Mouse (Mus musculus): ENCODE data around the gene Mthfd1l.

DNA sequence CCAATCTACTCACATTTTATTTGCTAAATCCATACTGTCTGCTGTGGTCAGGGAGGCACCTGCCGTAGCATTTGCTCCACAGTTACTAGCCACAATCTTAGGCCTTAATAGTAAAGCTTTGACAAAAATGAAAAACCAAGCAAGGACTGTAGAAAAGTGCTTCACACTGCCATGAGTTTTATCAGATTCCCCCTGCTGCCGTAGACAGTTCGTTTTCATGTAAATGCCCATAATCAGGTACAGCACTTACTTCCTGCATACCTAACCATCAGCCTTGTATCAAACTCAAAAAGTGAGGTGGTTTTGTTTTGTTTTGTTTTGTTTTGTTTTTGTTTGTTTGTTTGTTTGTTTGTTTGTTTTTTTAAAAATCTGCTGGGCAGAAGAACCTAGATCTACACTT is 84.5 kb downstream of the Mthfd1l start:
- TF ChIP-seq CTCF (IDR thresholded peaks at IDR 0.05; ENCODE audit: low read depth, low read length) (no peak), GATA1 (IDR thresholded peaks at IDR 0.05; ENCODE audit: borderline replicate concordance, low read length) (no peak), POLR2AphosphoS5 (IDR thresholded peaks at IDR 0.05; ENCODE audit: insufficient replicate concordance, low read depth, low read length) (no peak)
